Mouse (Mus musculus): ENCODE results near the gene Cldn2. TPM values are rescaled to one million over a fixed set of nuclear protein-coding genes. Genes with fewer than 3 reads are reported as not detected.

Cldn2 gene
- total and polyA plus RNA-seq, 3 experiments: 0.11 to 0.90 (median 0.35) TPM

- Histone ChIP-seq H3K27me3 (ENCODE audit: insufficient read depth, low read length) (no peaks in the 10 kb centered on the region), H3K4me3 (ENCODE audit: low read depth, low read length) (no peak overlapping the region), H3K36me3 (replicated peaks) (peaks cover 35% of the 10 kb centered on the region), H3K9me3 (replicated peaks) (no peaks in the 10 kb centered on the region), H3K4me1 (ENCODE audit: insufficient read depth, low read depth, low read length) (peaks cover 11% of the 10 kb centered on the region)
- TF ChIP-seq GATA2 (IDR thresholded peaks at IDR 0.05; ENCODE audit: borderline replicate concordance, low read depth, low read length) (no peak), CTCF (IDR thresholded peaks at IDR 0.05; ENCODE audit: low read depth, low read length) (no peak), TAL1 (conservative IDR thresholded peaks at IDR 0.05; ENCODE audit: low read depth, low read length) (no peak), GATA1 (IDR thresholded peaks at IDR 0.05; ENCODE audit: borderline replicate concordance, low read length) (no peak), POLR2AphosphoS5 (IDR thresholded peaks at IDR 0.05; ENCODE audit: insufficient replicate concordance, low read depth, low read length) (no peak)
- ATAC-seq (ENCODE audit: extremely low read depth, insufficient number of reproducible peaks, low FRiP score, poor library complexity, severe bottlenecking): no peak
- DNase-seq (ENCODE audit: low spot score): no peak
Observed at GRCm38 (mm10) chrX:139828363-139829092, 27.9 kb downstream of the Cldn2 start.

GRCm38 (mm10) chrX:139832464-139832863 lies 31.8 kb downstream of the Cldn2 start:
- Histone ChIP-seq H3K4me3 (ENCODE audit: low read depth, low read length) (no peak overlapping the region), H3K36me3 (replicated peaks) (peaks cover 36% of the 10 kb centered on the region), H3K9me3 (replicated peaks) (no peaks in the 10 kb centered on the region), H3K4me1 (ENCODE audit: insufficient read depth, low read depth, low read length) (peaks cover 8% of the 10 kb centered on the region), H3K27me3 (ENCODE audit: insufficient read depth, low read length) (no peaks in the 10 kb centered on the region)
- DNase-seq (ENCODE audit: low spot score) (no peak), ATAC-seq (ENCODE audit: extremely low read depth, insufficient number of reproducible peaks, low FRiP score, poor library complexity, severe bottlenecking) (peak; percentile 54)
- no peak for TF ChIP-seq POLR2AphosphoS5 (IDR thresholded peaks at IDR 0.05; ENCODE audit: insufficient replicate concordance, low read depth, low read length)
- peak; percentile 52 for TF ChIP-seq CTCF (IDR thresholded peaks at IDR 0.05; ENCODE audit: low read depth, low read length)
- no peak for TF ChIP-seq TAL1 (conservative IDR thresholded peaks at IDR 0.05; ENCODE audit: low read depth, low read length)
- TF ChIP-seq GATA2 (IDR thresholded peaks at IDR 0.05; ENCODE audit: borderline replicate concordance, low read depth, low read length): no peak
- TF ChIP-seq GATA1 (IDR thresholded peaks at IDR 0.05; ENCODE audit: borderline replicate concordance, low read length): no peak

GRCm38 (mm10) chrX:139839057-139839456 lies 38.4 kb downstream of the Cldn2 start:
- Histone ChIP-seq H3K4me1 (ENCODE audit: insufficient read depth, low read depth, low read length) (no peaks in the 10 kb centered on the region; the same call in 1 of the 2 replicates), H3K36me3 (replicated peaks) (peaks cover 35% of the 10 kb centered on the region), H3K9me3 (replicated peaks) (no peaks in the 10 kb centered on the region), H3K4me3 (ENCODE audit: low read depth, low read length) (no peak overlapping the region), H3K27me3 (ENCODE audit: insufficient read depth, low read length) (no peaks in the 10 kb centered on the region)
- DNase-seq (ENCODE audit: low spot score) (no peak), ATAC-seq (ENCODE audit: extremely low read depth, insufficient number of reproducible peaks, low FRiP score, poor library complexity, severe bottlenecking) (no peak)
- TF ChIP-seq GATA1 (IDR thresholded peaks at IDR 0.05; ENCODE audit: borderline replicate concordance, low read length) (no peak), TAL1 (conservative IDR thresholded peaks at IDR 0.05; ENCODE audit: low read depth, low read length) (no peak), POLR2AphosphoS5 (IDR thresholded peaks at IDR 0.05; ENCODE audit: insufficient replicate concordance, low read depth, low read length) (no peak), CTCF (IDR thresholded peaks at IDR 0.05; ENCODE audit: low read depth, low read length) (no peak), GATA2 (IDR thresholded peaks at IDR 0.05; ENCODE audit: borderline replicate concordance, low read depth, low read length) (no peak)

GRCm38 (mm10) chrX:139841091-139841490 lies 40.5 kb downstream of the Cldn2 start:
- DNase-seq (ENCODE audit: low spot score) (no peak), ATAC-seq (ENCODE audit: extremely low read depth, insufficient number of reproducible peaks, low FRiP score, poor library complexity, severe bottlenecking) (no peak)
- Histone ChIP-seq H3K27me3 (ENCODE audit: insufficient read depth, low read length) (no peaks in the 10 kb centered on the region), H3K4me3 (ENCODE audit: low read depth, low read length) (no peak overlapping the region), H3K36me3 (replicated peaks) (peaks cover 24% of the 10 kb centered on the region), H3K4me1 (ENCODE audit: insufficient read depth, low read depth, low read length) (no peaks in the 10 kb centered on the region; the same call in 1 of the 2 replicates), H3K9me3 (replicated peaks) (no peaks in the 10 kb centered on the region)
- TF ChIP-seq GATA2 (IDR thresholded peaks at IDR 0.05; ENCODE audit: borderline replicate concordance, low read depth, low read length) (no peak), TAL1 (conservative IDR thresholded peaks at IDR 0.05; ENCODE audit: low read depth, low read length) (no peak), GATA1 (IDR thresholded peaks at IDR 0.05; ENCODE audit: borderline replicate concordance, low read length) (no peak), CTCF (IDR thresholded peaks at IDR 0.05; ENCODE audit: low read depth, low read length) (no peak), POLR2AphosphoS5 (IDR thresholded peaks at IDR 0.05; ENCODE audit: insufficient replicate concordance, low read depth, low read length) (no peak)

GRCm38 (mm10) chrX:139854795-139855194 lies 54.2 kb downstream of the Cldn2 start:
- Histone ChIP-seq H3K4me1 (ENCODE audit: insufficient read depth, low read depth, low read length) (peaks cover 5% of the 10 kb centered on the region; the same call in 1 of the 2 replicates), H3K9me3 (replicated peaks) (no peaks in the 10 kb centered on the region), H3K36me3 (replicated peaks) (peaks cover 14% of the 10 kb centered on the region), H3K4me3 (ENCODE audit: low read depth, low read length) (no peak overlapping the region), H3K27me3 (ENCODE audit: insufficient read depth, low read length) (no peaks in the 10 kb centered on the region)
- TF ChIP-seq GATA2 (IDR thresholded peaks at IDR 0.05; ENCODE audit: borderline replicate concordance, low read depth, low read length): no peak
- no peak for TF ChIP-seq POLR2AphosphoS5 (IDR thresholded peaks at IDR 0.05; ENCODE audit: insufficient replicate concordance, low read depth, low read length)
- no peak for TF ChIP-seq GATA1 (IDR thresholded peaks at IDR 0.05; ENCODE audit: borderline replicate concordance, low read length)
- TF ChIP-seq CTCF (IDR thresholded peaks at IDR 0.05; ENCODE audit: low read depth, low read length): no peak
- no peak for TF ChIP-seq TAL1 (conservative IDR thresholded peaks at IDR 0.05; ENCODE audit: low read depth, low read length)
- ATAC-seq (ENCODE audit: extremely low read depth, insufficient number of reproducible peaks, low FRiP score, poor library complexity, severe bottlenecking) (no peak), DNase-seq (ENCODE audit: low spot score) (no peak)

GRCm38 (mm10) chrX:139859402-139859801 lies 58.8 kb downstream of the Cldn2 start:
- H3K9me3 ChIP-seq (replicated peaks): no peaks in the 10 kb centered on the region
- DNase-seq (ENCODE audit: low spot score): no peak
- TF ChIP-seq POLR2AphosphoS5 (IDR thresholded peaks at IDR 0.05; ENCODE audit: insufficient replicate concordance, low read depth, low read length) (no peak), CTCF (IDR thresholded peaks at IDR 0.05; ENCODE audit: low read depth, low read length) (no peak), TAL1 (conservative IDR thresholded peaks at IDR 0.05; ENCODE audit: low read depth, low read length) (no peak), GATA2 (IDR thresholded peaks at IDR 0.05; ENCODE audit: borderline replicate concordance, low read depth, low read length) (no peak), GATA1 (IDR thresholded peaks at IDR 0.05; ENCODE audit: borderline replicate concordance, low read length) (no peak)

More at GRCm38 (mm10) chrX:139859402-139859801, 58.8 kb downstream of the Cldn2 start:
- H3K4me1 ChIP-seq (ENCODE audit: insufficient read depth, low read depth, low read length): peaks cover 2% of the 10 kb centered on the region; the same call in 1 of the 2 replicates
- no peaks in the 10 kb centered on the region for H3K27me3 ChIP-seq (ENCODE audit: insufficient read depth, low read length)
- H3K36me3 ChIP-seq (replicated peaks): peaks cover 19% of the 10 kb centered on the region
- no peak overlapping the region for H3K4me3 ChIP-seq (ENCODE audit: low read depth, low read length)
- no peak for ATAC-seq (ENCODE audit: extremely low read depth, insufficient number of reproducible peaks, low FRiP score, poor library complexity, severe bottlenecking)

Other genes starting within 250 kb of the Cldn2 start
- 80.2 and 86.1 TPM in 2 replicates for gene Rnf128, start 237.5 kb upstream of the Cldn2 start, total RNA-seq (2014; fragmentation: Nextera tagmentation)
- gene Rnf128, start 237.5 kb upstream of the Cldn2 start, total RNA-seq (2017): 119 and 125 TPM in 2 replicates
- gene Rnf128, start 237.5 kb upstream of the Cldn2 start, polyA plus RNA-seq (2012): 19.2 and 20.6 TPM in 2 replicates
- gene Tbc1d8b, start 115.8 kb upstream of the Cldn2 start, total RNA-seq (2014; fragmentation: Nextera tagmentation): 10.7 and 11.4 TPM in 2 replicates
- gene Tbc1d8b, start 115.8 kb upstream of the Cldn2 start, total RNA-seq (2017): 9.0 and 12.5 TPM in 2 replicates
- gene Tbc1d8b, start 115.8 kb upstream of the Cldn2 start, polyA plus RNA-seq (2012): 0.19 and 0.29 TPM in 2 replicates
- gene Gm15013, start 86.3 kb upstream of the Cldn2 start, total RNA-seq (2014; fragmentation: Nextera tagmentation): not detected in 2 replicates
- gene Gm15013, start 86.3 kb upstream of the Cldn2 start, total RNA-seq (2017): 0.38 and 0.64 TPM in 2 replicates
- 0.15 TPM in 1 of 2 replicates, not detected in the other for gene Gm15013, start 86.3 kb upstream of the Cldn2 start, polyA plus RNA-seq (2012)
- not detected in 2 replicates for gene Ripply1, start 18.5 kb upstream of the Cldn2 start, total RNA-seq (2014; fragmentation: Nextera tagmentation)
- gene Ripply1, start 18.5 kb upstream of the Cldn2 start, total RNA-seq (2017): not detected in 2 replicates
- gene Ripply1, start 18.5 kb upstream of the Cldn2 start, polyA plus RNA-seq (2012): 0.74 and 0.92 TPM in 2 replicates
- 15.1 and 15.6 TPM in 2 replicates for gene Morc4, start 70.8 kb downstream of the Cldn2 start, total RNA-seq (2014; fragmentation: Nextera tagmentation)
- 4.3 and 6.7 TPM in 2 replicates for gene Morc4, start 70.8 kb downstream of the Cldn2 start, total RNA-seq (2017)
- 22.8 and 26.4 TPM in 2 replicates for gene Morc4, start 70.8 kb downstream of the Cldn2 start, polyA plus RNA-seq (2012)
- gene Rbm41, start 197.8 kb downstream of the Cldn2 start, total RNA-seq (2014; fragmentation: Nextera tagmentation): 19.2 and 19.3 TPM in 2 replicates
- gene Rbm41, start 197.8 kb downstream of the Cldn2 start, total RNA-seq (2017): 6.5 and 8.1 TPM in 2 replicates
- 0.12 and 0.14 TPM in 2 replicates for gene Rbm41, start 197.8 kb downstream of the Cldn2 start, polyA plus RNA-seq (2012)

Data from G1E (cell line).